Mouse (Mus musculus) myocyte (in vitro differentiated cells): ENCODE data around the gene Nr1i2.

Experiments used
- CEBPB ChIP-seq: IDR thresholded peaks from 2 replicates; pipeline ENCODE4 v1.6.1; 2011; ENCODE audit warnings: mild to moderate bottlenecking, moderate library complexity; ENCODE audit not compliant: poor library complexity, insufficient read depth, severe bottlenecking
- E2F4 ChIP-seq: IDR thresholded peaks from one replicate; pipeline ENCODE4 v1.6.1; 2011; ENCODE audit warnings: mild to moderate bottlenecking, control low read depth, moderate library complexity; ENCODE audit not compliant: insufficient read depth
- MAX ChIP-seq: IDR thresholded peaks from one replicate; pipeline ENCODE4 v1.6.1; 2011; ENCODE audit warnings: low read depth, mild to moderate bottlenecking, control low read depth
- MYOD1 ChIP-seq, 3 experiments: IDR thresholded peaks; one replicate each; pipeline ENCODE4 v1.6.1; 2011; ENCODE audit warnings: control low read depth in 2 of 3, low read depth in 2 of 3, mild to moderate bottlenecking in 2 of 3, moderate library complexity in 1 of 3; ENCODE audit not compliant: insufficient read length in 2 of 3, control insufficient read depth in 1 of 3
- MYOG ChIP-seq, 3 experiments: IDR thresholded peaks; one replicate each; pipeline ENCODE4 v1.6.1; 2011; ENCODE audit warnings: control low read depth in 2 of 3, low read depth in 2 of 3, mild to moderate bottlenecking in 2 of 3; ENCODE audit not compliant: insufficient read length in 2 of 3, control insufficient read depth in 1 of 3, insufficient read depth in 1 of 3
- POLR2A ChIP-seq: IDR thresholded peaks from one replicate; pipeline ENCODE4 v1.6.1; 2011; ENCODE audit warnings: low read depth, mild to moderate bottlenecking, control low read depth, moderate library complexity; ENCODE audit not compliant: insufficient read length
- POLR2AphosphoS2 ChIP-seq: IDR thresholded peaks from one replicate; pipeline ENCODE4 v1.6.1; 2011; ENCODE audit warnings: low read depth, control low read depth; ENCODE audit not compliant: insufficient read length
- TCF12 ChIP-seq: IDR thresholded peaks from one replicate; pipeline ENCODE4 v1.6.1; 2011; ENCODE audit warnings: mild to moderate bottlenecking, control low read depth; ENCODE audit not compliant: poor library complexity, insufficient read depth, severe bottlenecking
- TCF3 ChIP-seq: IDR thresholded peaks from one replicate; pipeline ENCODE4 v1.6.1; 2011; ENCODE audit warnings: low read depth, control low read depth; ENCODE audit not compliant: insufficient read length
- USF1 ChIP-seq: IDR thresholded peaks from one replicate; pipeline ENCODE4 v1.6.1; 2011; ENCODE audit warnings: low read depth, mild to moderate bottlenecking, control low read depth, moderate library complexity

GRCm38 (mm10) chr16:38274737-38275136 lies 19.9 kb downstream of the Nr1i2 start:
- TF ChIP-seq MAX (no peak), USF1 (no peak), POLR2AphosphoS2 (no peak), POLR2A (no peak), MYOD1 (IDR thresholded peaks at IDR 0.05; ENCODE audit: control insufficient read depth in 1 of 3, insufficient read length in 2 of 3, low read depth in 2 of 3) (no peak), CEBPB (no peak), MYOG (IDR thresholded peaks at IDR 0.05; ENCODE audit: control insufficient read depth in 1 of 3, insufficient read depth in 1 of 3, insufficient read length in 2 of 3, low read depth in 2 of 3) (no peak), E2F4 (no peak), TCF12 (no peak), TCF3 (no peak)
